Mouse (Mus musculus) embryonic facial prominence, embryonic 13.5 days (tissue): ENCODE measurements around the gene Nme4. TPM values are rescaled to one million over a fixed set of nuclear protein-coding genes. Genes with fewer than 3 reads are reported as not detected.
A peak's percentile ranks its signal among the peaks of the same experiment; 100 is the strongest.
"Not testable (repeated sequence)": the region's sequence is repeated elsewhere in the genome, so short reads cannot be mapped to it uniquely, and the experiment has no call there.

ENCODE experiments used
- ATAC-seq: fragments of 200-750 bp; cut with Nextera tagmentation; 2 replicates; pipeline ENCODE4 v1.8.0; 2017; ENCODE audit warnings: low read depth; ENCODE audit not compliant: insufficient number of reproducible peaks, insufficient read depth, low FRiP score, low TSS enrichment
- H3K27ac ChIP-seq: fragments of 300-500 bp; sonication (generic); 2 replicates; pipeline ENCODE4 v1.5.1; 2015; ENCODE audit warnings: moderate library complexity, mild to moderate bottlenecking, inconsistent platforms
- H3K27me3 ChIP-seq: fragments of 300-500 bp; sonication (generic); 2 replicates; pipeline ENCODE4 v1.6.1; 2015; ENCODE audit warnings: mild to moderate bottlenecking, inconsistent platforms
- H3K36me3 ChIP-seq: fragments of 300-500 bp; sonication (generic); 2 replicates; pipeline ENCODE4 v1.6.1; 2015; ENCODE audit warnings: mild to moderate bottlenecking, inconsistent platforms
- H3K4me1 ChIP-seq: fragments of 300-500 bp; sonication (generic); 2 replicates; pipeline ENCODE4 v1.6.1; 2015; ENCODE audit warnings: inconsistent platforms
- H3K4me2 ChIP-seq: fragments of 300-500 bp; sonication (generic); 2 replicates; pipeline ENCODE4 v1.6.1; 2015; ENCODE audit warnings: moderate library complexity, mild to moderate bottlenecking, inconsistent platforms
- H3K4me3 ChIP-seq: fragments of 300-500 bp; sonication (generic); 2 replicates; pipeline ENCODE4 v1.5.1; 2015; ENCODE audit warnings: mild to moderate bottlenecking, inconsistent platforms
- H3K9ac ChIP-seq: fragments of 300-500 bp; sonication (generic); 2 replicates; pipeline ENCODE4 v1.6.1; 2015; ENCODE audit warnings: mild to moderate bottlenecking, inconsistent platforms
- H3K9me3 ChIP-seq: fragments of 300-500 bp; sonication (generic); 2 replicates; pipeline ENCODE4 v1.6.1; 2016; ENCODE audit warnings: inconsistent platforms
- WGBS: fragments of 180-500 bp; shearing (Covaris S2); methylation state at CpG from one replicate; pipeline ENCODE4 v1.1.7; 2015; ENCODE audit warnings: mixed read lengths; 5-methylcytosine and 5-hydroxymethylcytosine counted together
- polyA plus RNA-seq: library from polyadenylated mRNA; unstranded; fragments of >200 nt; fragmentation: Nextera tagmentation; extraction: Ambion mirVana; gene quantifications from 2 replicates; pipeline ENCODE4 v1.2.1, GENCODE M21; 2015

Nme4 gene
- polyA plus RNA-seq, 1 experiment from 2014 or later = 142 TPM

DNA sequence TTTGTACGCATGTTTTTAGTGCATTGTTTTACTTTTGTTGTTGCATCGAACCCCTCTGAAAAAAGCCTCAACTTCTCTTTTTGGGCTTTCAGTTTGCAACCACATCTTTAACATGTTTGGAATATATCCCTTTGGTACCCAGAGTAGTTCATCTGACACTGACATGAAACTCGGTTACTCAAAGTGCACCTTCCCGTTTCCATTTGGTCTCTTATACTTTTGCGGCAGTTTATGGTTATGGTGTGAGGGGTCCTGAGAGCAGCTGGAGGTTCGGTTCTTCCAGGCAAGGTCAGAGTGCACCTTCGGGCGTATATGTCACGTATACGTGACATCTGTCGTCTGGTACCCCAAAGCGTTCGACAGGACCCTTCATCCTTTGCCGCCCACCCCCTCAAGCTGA is 17.3 kb upstream of the Nme4 start:
- no peak for ATAC-seq
- no peak overlapping the region for H3K27ac ChIP-seq
- H3K36me3 ChIP-seq = no peaks in the 10 kb centered on the region

DNA sequence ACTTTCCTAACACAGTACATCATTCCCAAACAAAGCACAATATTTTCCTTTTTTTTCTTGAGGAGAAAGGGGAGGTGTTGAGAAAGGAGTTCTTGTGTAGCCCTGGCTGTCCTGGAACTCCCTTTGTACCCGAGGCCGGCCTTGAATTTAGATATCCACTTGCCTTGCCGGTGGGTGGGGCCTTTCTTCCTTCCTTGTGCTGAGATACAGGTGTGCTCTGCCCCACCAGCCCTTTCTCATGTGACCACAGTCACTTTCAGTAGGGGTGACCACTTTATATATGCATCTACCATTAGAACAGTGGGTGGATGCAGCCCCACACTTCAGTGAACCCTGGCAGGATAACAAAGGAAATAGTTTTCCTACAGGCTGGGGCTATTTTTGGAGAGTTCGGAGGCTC is 16.3 kb upstream of the Nme4 start:
- no peak overlapping the region for H3K27ac ChIP-seq
- no peaks in the 10 kb centered on the region for H3K9me3 ChIP-seq
- H3K4me3 ChIP-seq = no peak overlapping the region
- ATAC-seq = no peak
- H3K4me1 ChIP-seq = peaks cover 13% of the 10 kb centered on the region
- no peak overlapping the region for H3K9ac ChIP-seq
- no peaks in the 10 kb centered on the region for H3K36me3 ChIP-seq
- H3K4me2 ChIP-seq = no peak overlapping the region
- 14% methylated on average over 4 of the region's 4 CpGs for WGBS
- peaks cover 74% of the 10 kb centered on the region for H3K27me3 ChIP-seq

More for the DNA sequence above, 17.3 kb upstream of the Nme4 start:
- Histone ChIP-seq H3K27me3 (peaks cover 84% of the 10 kb centered on the region), H3K9ac (peak overlapping the region; percentile 68), H3K4me1 (peaks cover 13% of the 10 kb centered on the region), H3K4me3 (peak overlapping the region; percentile 62), H3K9me3 (no peaks in the 10 kb centered on the region), H3K4me2 (peak overlapping the region; percentile 98)
- 15% methylated on average over 14 of the region's 14 CpGs for WGBS

DNA sequence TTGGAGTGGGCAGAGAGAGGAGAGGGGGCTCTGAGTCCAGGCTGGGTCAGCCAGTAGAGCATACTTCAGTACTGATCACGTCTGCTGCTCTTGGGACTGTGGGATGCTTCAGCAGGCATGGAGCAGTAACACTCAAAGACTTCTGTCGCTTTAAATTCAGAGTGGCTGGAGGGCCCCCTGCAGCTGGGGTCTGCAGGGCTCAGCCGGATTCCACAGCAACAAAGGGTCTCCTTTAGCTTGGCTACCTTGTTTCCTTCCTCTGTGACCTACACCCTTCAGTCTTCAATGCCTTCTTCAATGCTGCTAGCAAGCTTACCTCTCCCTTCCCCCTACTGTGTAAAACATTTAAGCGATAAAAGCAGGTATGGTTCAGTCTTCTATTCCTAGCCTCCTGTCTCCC is 15.6 kb upstream of the Nme4 start:
- H3K27me3 ChIP-seq = peaks cover 67% of the 10 kb centered on the region
- WGBS = 5% methylated on average over 4 of the region's 4 CpGs
- H3K9me3 ChIP-seq = no peaks in the 10 kb centered on the region
- H3K36me3 ChIP-seq = no peaks in the 10 kb centered on the region
- no peak overlapping the region for H3K4me3 ChIP-seq
- ATAC-seq = no peak
- no peak overlapping the region for H3K4me2 ChIP-seq
- peaks cover 13% of the 10 kb centered on the region for H3K4me1 ChIP-seq
- no peak overlapping the region for H3K9ac ChIP-seq
- H3K27ac ChIP-seq = no peak overlapping the region

DNA sequence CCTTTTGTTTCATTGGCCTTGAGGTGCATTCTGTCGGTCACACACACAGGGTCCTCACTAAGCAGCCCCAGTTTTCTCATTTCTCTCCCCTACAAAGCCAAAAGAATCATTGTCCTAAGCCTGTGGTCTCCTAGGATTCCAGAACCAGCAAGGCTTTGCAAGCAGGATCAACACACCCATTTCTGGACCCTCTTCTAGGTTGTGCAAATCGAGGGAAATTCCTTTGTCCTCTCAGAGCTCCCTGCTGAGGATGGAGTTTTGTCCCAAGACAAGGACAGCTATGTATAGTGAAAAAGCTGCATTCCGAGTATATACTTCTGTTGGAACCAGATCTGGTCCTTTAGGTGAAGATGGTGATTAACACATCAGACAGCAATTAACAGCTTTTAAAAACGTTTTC is 14.8 kb upstream of the Nme4 start:
- H3K27me3 ChIP-seq = peaks cover 58% of the 10 kb centered on the region
- ATAC-seq = no peak
- H3K4me3 ChIP-seq = no peak overlapping the region
- no peak overlapping the region for H3K4me2 ChIP-seq
- H3K36me3 ChIP-seq = no peaks in the 10 kb centered on the region
- H3K9ac ChIP-seq = no peak overlapping the region
- peaks cover 13% of the 10 kb centered on the region for H3K4me1 ChIP-seq
- H3K27ac ChIP-seq = no peak overlapping the region
- H3K9me3 ChIP-seq = no peaks in the 10 kb centered on the region
- WGBS = 17% methylated on average over 4 of the region's 4 CpGs

DNA sequence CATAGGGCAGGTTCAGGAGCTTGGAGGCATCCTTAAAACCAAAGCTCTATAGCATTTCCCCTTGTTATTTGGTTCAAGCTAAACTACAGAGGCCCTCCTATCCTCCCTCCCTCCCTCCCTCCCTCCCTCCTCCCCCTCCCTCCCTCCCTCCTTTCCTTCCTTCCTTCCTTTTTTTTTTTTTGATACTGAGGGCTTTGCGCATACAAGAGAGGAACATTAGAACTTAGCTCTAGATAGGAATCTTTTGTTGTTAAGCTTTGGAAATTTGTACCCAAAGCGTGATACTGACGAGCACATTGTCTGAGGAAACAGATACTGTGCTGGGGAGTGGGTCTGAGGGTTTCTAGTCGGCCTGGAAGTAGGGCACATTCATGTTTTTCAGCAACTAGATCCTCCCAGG is 10.2 kb upstream of the Nme4 start:
- H3K27me3 ChIP-seq = peaks cover 13% of the 10 kb centered on the region
- no peaks in the 10 kb centered on the region for H3K36me3 ChIP-seq
- 54% methylated on average over 4 of the region's 4 CpGs for WGBS
- H3K4me2 ChIP-seq = no peak overlapping the region
- no peaks in the 10 kb centered on the region for H3K4me1 ChIP-seq
- no peak for ATAC-seq
- H3K9ac ChIP-seq = no peak overlapping the region
- no peak overlapping the region for H3K27ac ChIP-seq
- no peaks in the 10 kb centered on the region for H3K9me3 ChIP-seq
- no peak overlapping the region for H3K4me3 ChIP-seq

DNA sequence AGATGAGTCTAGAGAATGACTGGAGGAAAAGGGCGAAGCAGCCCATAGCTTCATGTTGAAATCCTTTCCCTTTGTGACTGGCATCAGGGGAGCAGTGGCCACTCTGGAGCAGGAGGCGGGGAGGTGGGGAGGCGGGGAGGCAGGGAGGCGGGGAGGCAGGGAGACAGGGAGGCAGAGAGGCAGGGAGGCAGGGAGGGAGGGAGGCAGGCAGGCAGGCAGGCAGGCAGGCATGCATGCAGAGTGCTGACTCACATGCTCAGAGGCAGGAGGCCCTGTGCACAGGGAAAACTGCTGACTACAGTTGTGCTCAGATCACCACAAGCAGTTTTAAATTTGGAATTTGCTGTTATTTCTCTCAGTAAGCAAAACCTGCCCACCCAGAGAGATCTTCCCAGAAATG is 6.1 kb upstream of the Nme4 start:
- H3K4me1 ChIP-seq = no peaks in the 10 kb centered on the region
- 45% methylated on average over 4 of the region's 4 CpGs for WGBS
- H3K36me3 ChIP-seq = no peaks in the 10 kb centered on the region
- no peaks in the 10 kb centered on the region for H3K27me3 ChIP-seq
- H3K27ac ChIP-seq = no peak overlapping the region
- no peak overlapping the region for H3K9ac ChIP-seq
- H3K4me2 ChIP-seq = no peak overlapping the region
- H3K4me3 ChIP-seq = no peak overlapping the region
- no peaks in the 10 kb centered on the region for H3K9me3 ChIP-seq
- ATAC-seq = no peak

DNA sequence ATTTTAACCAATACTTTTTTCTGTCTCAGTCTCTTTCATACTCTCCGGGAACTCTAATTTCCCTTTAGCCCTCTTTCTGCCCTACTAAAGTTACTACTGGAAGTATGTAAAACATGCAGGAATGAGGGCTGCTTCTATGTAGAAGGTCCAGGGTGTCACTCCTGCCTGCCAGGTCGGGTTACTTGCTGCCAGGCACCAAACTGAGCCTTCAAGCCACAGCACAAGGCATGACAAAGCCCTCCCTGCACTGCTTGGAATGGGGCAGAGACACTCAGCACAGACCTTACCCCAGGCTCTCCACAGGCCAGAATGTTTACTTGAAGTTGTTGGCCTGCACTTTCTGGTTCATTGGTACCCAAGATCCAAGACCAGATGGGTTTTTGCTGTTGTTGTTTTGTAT is 4.8 kb upstream of the Nme4 start:
- Histone ChIP-seq H3K4me2 (no peak overlapping the region), H3K27ac (no peak overlapping the region), H3K9me3 (no peaks in the 10 kb centered on the region), H3K36me3 (no peaks in the 10 kb centered on the region), H3K9ac (no peak overlapping the region), H3K4me3 (no peak overlapping the region), H3K4me1 (no peaks in the 10 kb centered on the region), H3K27me3 (no peaks in the 10 kb centered on the region)
- ATAC-seq = no peak
- 28% methylated on average over 2 of the region's 2 CpGs for WGBS

DNA sequence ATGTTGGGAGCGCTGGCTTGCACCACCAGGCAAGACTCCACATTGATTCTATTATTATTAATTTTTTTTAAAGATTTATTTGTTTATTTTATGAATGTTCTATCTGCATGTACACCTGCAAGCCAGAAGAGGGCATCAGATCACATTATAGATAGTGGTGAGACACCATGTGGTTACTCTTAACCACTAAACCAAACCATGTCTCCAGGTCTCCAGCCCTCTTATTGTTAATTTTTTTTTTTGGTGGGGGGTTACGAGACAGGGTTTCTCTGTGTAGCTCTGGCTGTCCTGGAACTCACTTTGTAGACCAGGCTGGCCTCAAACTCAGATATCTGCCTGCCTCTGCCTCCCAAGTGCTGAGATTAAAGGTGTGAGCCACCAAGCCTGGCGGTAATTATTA is 3.9 kb upstream of the Nme4 start:
- WGBS = 56% methylated on average over 3 of the region's 3 CpGs
- H3K4me3 ChIP-seq, H3K4me1 ChIP-seq, H3K9me3 ChIP-seq, H3K4me2 ChIP-seq, H3K27ac ChIP-seq, H3K9ac ChIP-seq, H3K27me3 ChIP-seq, H3K36me3 ChIP-seq, ATAC-seq: not testable (repeated sequence)

DNA sequence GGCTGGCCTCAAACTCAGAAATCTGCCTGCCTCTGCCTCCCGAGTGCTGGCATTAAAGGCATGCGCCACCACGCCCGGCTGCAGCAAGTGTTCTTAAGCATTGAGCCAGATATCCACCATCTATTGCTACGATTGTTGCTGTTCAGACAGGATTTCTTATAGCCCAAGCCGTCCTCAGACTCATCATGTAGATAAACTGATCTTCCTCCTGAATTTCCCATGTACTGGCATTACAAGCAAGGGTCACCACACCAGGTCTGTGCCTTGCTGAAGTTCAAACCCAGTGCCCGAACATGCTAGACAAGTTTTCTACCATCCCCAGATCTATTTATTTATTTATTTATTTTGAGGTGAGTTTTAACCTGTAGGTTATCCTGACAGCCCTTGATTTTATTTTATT is 3.1 kb upstream of the Nme4 start:
- no peaks in the 10 kb centered on the region for H3K27me3 ChIP-seq
- 90% methylated on average over 7 of the region's 7 CpGs for WGBS
- no peak overlapping the region for H3K9ac ChIP-seq
- H3K9me3 ChIP-seq = no peaks in the 10 kb centered on the region
- H3K27ac ChIP-seq = no peak overlapping the region
- H3K4me1 ChIP-seq = peaks cover 9% of the 10 kb centered on the region
- H3K4me2 ChIP-seq = no peak overlapping the region
- H3K36me3 ChIP-seq = no peaks in the 10 kb centered on the region
- ATAC-seq = no peak
- no peak overlapping the region for H3K4me3 ChIP-seq

DNA sequence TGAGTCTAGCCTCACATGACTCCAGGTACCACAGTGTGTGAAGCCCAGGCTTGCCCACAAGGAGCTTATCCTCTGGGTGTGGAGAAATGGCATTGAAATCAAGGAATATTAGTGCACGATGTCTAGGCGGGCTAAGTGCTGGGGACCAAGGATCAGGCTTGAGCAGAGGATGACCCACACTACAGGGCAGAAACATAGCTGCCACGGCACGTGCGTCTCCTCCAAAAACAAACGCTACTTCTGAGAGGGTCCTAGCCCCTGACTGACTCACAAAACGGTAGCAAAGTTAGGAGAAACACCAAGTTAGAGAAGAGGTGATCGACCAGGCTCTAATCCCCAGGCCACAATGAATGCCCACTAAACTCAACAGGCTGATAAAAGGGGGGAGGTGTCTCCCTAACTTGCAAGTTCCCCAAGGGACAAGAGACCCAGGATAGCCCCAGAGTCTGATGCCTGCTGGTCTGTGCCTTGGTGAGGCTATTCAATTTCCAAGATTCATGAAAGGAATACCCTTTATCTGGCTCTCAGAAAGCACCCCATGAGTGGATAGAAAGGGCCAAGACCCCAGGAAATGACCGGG is 781 bp downstream of the Nme4 start:
- Histone ChIP-seq H3K36me3 (peaks cover 14% of the 10 kb centered on the region), H3K4me2 (peak overlapping the region; percentile 72), H3K27ac (peak overlapping the region; percentile 76), H3K4me1 (peaks cover 12% of the 10 kb centered on the region), H3K9ac (peak overlapping the region; percentile 88), H3K9me3 (no peaks in the 10 kb centered on the region), H3K4me3 (peak overlapping the region; percentile 74), H3K27me3 (no peaks in the 10 kb centered on the region)
- 21% methylated on average over 9 of the region's 9 CpGs for WGBS
- no peak for ATAC-seq

DNA sequence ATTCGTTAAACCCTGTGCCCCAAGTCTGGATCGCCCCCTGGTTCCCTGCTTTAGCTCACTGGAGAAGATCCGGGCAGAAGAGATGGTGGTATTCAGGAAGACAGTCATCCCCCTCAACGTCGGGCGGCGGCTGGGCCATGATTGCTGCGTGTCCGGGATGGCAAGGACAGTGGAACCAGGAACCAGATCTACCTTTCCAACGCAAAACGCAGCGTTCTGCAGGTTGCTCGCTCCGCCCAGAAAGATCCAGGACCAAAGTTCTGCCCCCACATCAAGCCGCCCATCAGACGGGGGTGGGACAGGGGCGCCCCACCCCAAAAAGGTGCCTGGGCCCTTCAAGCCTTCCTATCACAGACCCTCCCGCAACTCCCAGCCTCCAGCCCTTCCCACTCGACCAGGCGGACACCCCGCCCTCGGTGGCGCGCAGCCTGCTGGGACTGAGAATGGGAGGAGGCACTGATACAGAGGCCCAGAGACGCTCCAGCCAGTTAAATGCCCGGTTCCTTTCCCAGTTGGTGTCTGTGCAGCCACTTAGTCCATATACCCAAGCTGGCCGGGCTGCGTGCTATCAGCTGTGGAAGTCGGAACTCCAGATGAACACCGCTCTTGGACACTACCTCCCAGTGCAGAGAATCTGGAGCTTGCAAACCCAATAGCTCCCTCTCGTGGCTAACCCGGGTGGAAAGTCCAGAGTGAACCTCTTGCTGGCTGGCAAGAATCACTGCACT is 5.3 kb downstream of the Nme4 start, which contains the start of gene Decr2:
Gene Decr2, minus strand, starts transcription at position 433 of the 728 bp plus-strand sequence.
- peak within 1 kb of the TSS; percentile 78 for H3K4me2 ChIP-seq
- H3K4me3 ChIP-seq = peak within 1 kb of the TSS; percentile 63
- WGBS = 3% methylated on average over 32 of the region's 32 CpGs
- ATAC-seq = peak; percentile 86
- peak within 1 kb of the TSS; percentile 79 for H3K9ac ChIP-seq
- H3K4me1 ChIP-seq = peaks cover 17% of the 10 kb centered on the region
- peak within 1 kb of the TSS; percentile 86 for H3K27ac ChIP-seq
- no peaks in the 10 kb centered on the region for H3K9me3 ChIP-seq
- peaks cover 29% of the 10 kb centered on the region for H3K36me3 ChIP-seq
- no peaks in the 10 kb centered on the region for H3K27me3 ChIP-seq

DNA sequence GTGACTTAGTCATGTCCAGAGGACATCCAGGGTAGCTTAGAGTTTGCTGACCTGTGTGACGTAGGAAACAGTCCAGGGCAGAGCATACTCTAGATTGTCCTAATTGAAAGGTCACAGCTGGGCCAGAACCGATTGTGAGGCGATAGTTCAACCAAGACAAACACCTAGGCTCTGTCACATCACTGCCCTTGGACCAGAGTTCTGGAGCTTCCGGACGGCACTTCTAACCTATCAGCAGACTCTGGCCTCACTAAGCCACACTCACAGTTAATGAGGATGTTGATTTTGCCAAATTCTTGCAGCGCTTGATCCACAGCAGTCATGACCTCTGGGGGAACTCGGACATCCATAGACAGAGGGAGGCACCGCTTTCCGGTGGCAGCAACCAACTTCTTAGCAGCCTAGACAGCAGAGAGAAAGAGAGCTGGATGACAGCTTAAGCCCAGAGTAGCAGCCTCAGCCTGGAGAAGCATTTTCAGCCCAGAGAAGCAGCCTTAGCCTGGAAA is 8.3 kb downstream of the Nme4 start:
- Histone ChIP-seq H3K4me1 (peaks cover 9% of the 10 kb centered on the region; the same call in 1 of the 2 replicates), H3K27ac (no peak overlapping the region), H3K36me3 (peaks cover 35% of the 10 kb centered on the region), H3K9ac (no peak overlapping the region), H3K9me3 (no peaks in the 10 kb centered on the region), H3K4me3 (no peak overlapping the region), H3K27me3 (no peaks in the 10 kb centered on the region), H3K4me2 (no peak overlapping the region)
- WGBS = 92% methylated on average over 9 of the region's 9 CpGs
- ATAC-seq = no peak
